Mouse (Mus musculus): ENCODE results near the gene Rpn2.

- TF ChIP-seq CTCF (IDR thresholded peaks at IDR 0.05; ENCODE audit: low read depth) (no peak), EP300 (IDR thresholded peaks at IDR 0.05; ENCODE audit: low read depth) (no peak)
Observed at GRCm38 (mm10) chr2:157316358-157316933, 37.6 kb downstream of the Rpn2 start.
